Comparison of ENCODE assay signal across 10 mouse cellular contexts in genomic region chr2:28412936-28413335, GRCm38 (mm10). TPM values are rescaled to one million over a fixed set of nuclear protein-coding genes. Genes with fewer than 3 reads are reported as not detected.
DNase-seq lines count a peak whose midpoint lies in the region.
"Had no signal": no experiment of that assay in that cellular context is flagged by ENCODE, and none has a peak within 500 bp of the region (broad histone marks: within the 10 kb centered on the region; RNA-seq: fewer than 3 reads in every experiment).

No protein-coding gene starts in this region.

- intact Hi-C loops in left cerebral cortex, postnatal 10 days (cut with DNase I): no loop called here

- peak; percentile 60 for DNase-seq in retina, postnatal 1 day
- no peak for DNase-seq in retina, embryonic 14.5 days (ENCODE audit: low spot score)
- DNase-seq in frontal cortex, postnatal 36 days (ENCODE audit: low spot score in 2 of 2): peak; percentile 92 to 96
- DNase-seq in left cerebral cortex, postnatal 10 days (ENCODE audit: extremely low spot score in 1 of 2, low spot score in 2 of 2): peak; percentile 66 to 72
- DNase-seq in kidney, adult 18-20 months: no peak
- no peak for DNase-seq in adrenal gland, adult 2 months
- no peak for DNase-seq in adrenal gland, postnatal 4 days (ENCODE audit: low spot score in 2 of 2)
- DNase-seq in urinary bladder, adult 18-20 months (ENCODE audit: low spot score in 2 of 2): no peak
- DNase-seq: kidney, adult 11 months had no signal

RNA-seq across cellular contexts. Expression of gene Ppp1r26, which starts 33.7 kb away (rescaled TPM):
- 10 to 100 TPM; 26.9 to 27.3 TPM for total RNA-seq in left cerebral cortex, postnatal 10 days (2021)
- 1 to 10 TPM; 3.7 to 7.7 TPM for total RNA-seq in adrenal gland, adult 2 months (2021)
- polyA plus RNA-seq in adrenal gland, adult 2 months (2012; rRNA removed): 2.9 and 3.5 TPM in 2 replicates
- 10 to 100 TPM; 11.5 to 12.0 TPM for total RNA-seq in adrenal gland, postnatal 4 days (2021)

RNA-seq across cellular contexts. Expression of gene 1700007K13Rik, which starts 53.2 kb away (rescaled TPM):
- total RNA-seq in left cerebral cortex, postnatal 10 days (2021): 1 to 10 TPM; 3.2 to 3.5 TPM
- total RNA-seq in adrenal gland, adult 2 months (2021): 1 to 10 TPM in 1 of 2 experiments, under 1 TPM in 1; 0.76 to 1.5 TPM
- not detected in 2 replicates for polyA plus RNA-seq in adrenal gland, adult 2 months (2012; rRNA removed)
- under 1 TPM; 0.64 to 0.79 TPM for total RNA-seq in adrenal gland, postnatal 4 days (2021)
- total RNA-seq: common myeloid progenitor, adult 5-6 weeks had no signal

RNA-seq across cellular contexts. Expression of gene Mrps2, which starts 54.9 kb away (rescaled TPM):
- total RNA-seq in left cerebral cortex, postnatal 10 days (2021): 10 to 100 TPM; 38.8 to 38.9 TPM
- total RNA-seq in adrenal gland, adult 2 months (2021): 10 to 100 TPM; 60.4 to 65.2 TPM
- 46.0 and 61.1 TPM in 2 replicates for polyA plus RNA-seq in adrenal gland, adult 2 months (2012; rRNA removed)
- 10 to 100 TPM; 57.9 to 60.4 TPM for total RNA-seq in adrenal gland, postnatal 4 days (2021)

Comparison
In these comparisons a context has a peak if more than half of its experiments do, and no peak if none do; other contexts are left out.
1. DNase-seq: peak in retina, postnatal 1 day (single experiment), frontal cortex, postnatal 36 days (2 of 2) and left cerebral cortex, postnatal 10 days (2 of 2); none in retina, embryonic 14.5 days (single experiment), kidney, adult 18-20 months (single experiment), adrenal gland, adult 2 months (single experiment), adrenal gland, postnatal 4 days (0 of 2) and urinary bladder, adult 18-20 months (0 of 2).